7 mouse cellular contexts compared by ENCODE assay signal in genomic region chr9:33062476-33062875, GRCm38 (mm10).
DNase-seq lines count a peak whose midpoint lies in the region; ATAC-seq lines count a peak whose summit lies in the region.

No protein-coding gene starts in this region.

- H3K36me3 ChIP-seq in forebrain, embryonic 11.5 days (ENCODE audit: control insufficient read depth, insufficient read depth, low read length), result no peaks in the 10 kb centered on the region
- H3K36me3 ChIP-seq in hindbrain, embryonic 14.5 days (replicated peaks; ENCODE audit: control insufficient read depth, insufficient read depth), result no peaks in the 10 kb centered on the region
- H3K36me3 ChIP-seq in midbrain, embryonic 10.5 days, result no peaks in the 10 kb centered on the region

- no peak overlapping the region for H3K4me3 ChIP-seq in forebrain, embryonic 11.5 days (ENCODE audit: low read depth, low read length)
- no peak overlapping the region for H3K4me3 ChIP-seq in hindbrain, embryonic 14.5 days (replicated peaks; ENCODE audit: low read length)
- H3K4me3 ChIP-seq in midbrain, embryonic 10.5 days, result no peak overlapping the region

- 14% methylated on average over 4 of the region's 4 CpGs for WGBS in forebrain, embryonic 11.5 days
- 7% methylated on average over 4 of the region's 4 CpGs for WGBS in hindbrain, embryonic 14.5 days
- WGBS in midbrain, embryonic 10.5 days, result 33% methylated on average over 4 of the region's 4 CpGs

- DNase-seq in embryo, embryonic 10 days (ENCODE audit: low spot score), result peak; percentile 93
- peak; percentile 81 for DNase-seq in forebrain, embryonic 11.5 days (ENCODE audit: low spot score)
- peak; percentile 81 for DNase-seq in hindbrain, embryonic 14.5 days (ENCODE audit: low spot score)
- peak; percentile 68 for DNase-seq in midbrain, embryonic 10.5 days (ENCODE audit: low spot score)
- DNase-seq in testis, postnatal 14 days (ENCODE audit: low spot score), result peak; percentile 7
- DNase-seq in urinary bladder, postnatal 36 days (ENCODE audit: low spot score in 2 of 2), result no peak
- no peak for DNase-seq in adrenal gland, postnatal 14 days

- H3K9ac ChIP-seq in forebrain, embryonic 11.5 days (ENCODE audit: low read length), result no peak overlapping the region
- no peak overlapping the region for H3K9ac ChIP-seq in hindbrain, embryonic 14.5 days

- H3K4me1 ChIP-seq in forebrain, embryonic 11.5 days (replicated peaks; ENCODE audit: control insufficient read depth, insufficient read depth, low read length), result no peaks in the 10 kb centered on the region
- H3K4me1 ChIP-seq in hindbrain, embryonic 14.5 days (replicated peaks; ENCODE audit: control insufficient read depth, insufficient read depth, low read length), result peaks cover 12% of the 10 kb centered on the region
- peaks cover 10% of the 10 kb centered on the region for H3K4me1 ChIP-seq in midbrain, embryonic 10.5 days

- no peak overlapping the region for H3K4me2 ChIP-seq in forebrain, embryonic 11.5 days (ENCODE audit: low read depth, low read length, severe bottlenecking)
- no peak overlapping the region for H3K4me2 ChIP-seq in hindbrain, embryonic 14.5 days (replicated peaks)

- no peaks in the 10 kb centered on the region for H3K9me3 ChIP-seq in forebrain, embryonic 11.5 days (ENCODE audit: control insufficient read depth, low read length)
- no peaks in the 10 kb centered on the region for H3K9me3 ChIP-seq in hindbrain, embryonic 14.5 days (ENCODE audit: control insufficient read depth, low read length)
- no peaks in the 10 kb centered on the region for H3K9me3 ChIP-seq in midbrain, embryonic 10.5 days (replicated peaks)

- peaks cover 15% of the 10 kb centered on the region; the same call in 1 of the 2 replicates for H3K27me3 ChIP-seq in forebrain, embryonic 11.5 days (ENCODE audit: control insufficient read depth, insufficient read depth, low read length)
- H3K27me3 ChIP-seq in hindbrain, embryonic 14.5 days (ENCODE audit: control insufficient read depth, insufficient read depth, low read length), result peaks cover 37% of the 10 kb centered on the region
- H3K27me3 ChIP-seq in midbrain, embryonic 10.5 days (ENCODE audit: low read depth, poor library complexity, severe bottlenecking), result peaks cover 6% of the 10 kb centered on the region; the same call in 1 of the 2 replicates

- H3K27ac ChIP-seq in forebrain, embryonic 11.5 days (ENCODE audit: low read depth, low read length), result no peak overlapping the region
- H3K27ac ChIP-seq in hindbrain, embryonic 14.5 days, result no peak overlapping the region
- no peak overlapping the region for H3K27ac ChIP-seq in midbrain, embryonic 10.5 days (replicated peaks)

- ATAC-seq in forebrain, embryonic 11.5 days (replicated peaks; ENCODE audit: low FRiP score), result peak; percentile 98
- ATAC-seq in hindbrain, embryonic 14.5 days (ENCODE audit: low FRiP score), result peak; percentile 90

Comparison
In these comparisons a context has a peak if more than half of its experiments do, and no peak if none do; other contexts are left out.
1. DNase-seq: peak in embryo, embryonic 10 days (single experiment), forebrain, embryonic 11.5 days (single experiment), hindbrain, embryonic 14.5 days (single experiment), midbrain, embryonic 10.5 days (single experiment) and testis, postnatal 14 days (single experiment); none in urinary bladder, postnatal 36 days (0 of 2) and adrenal gland, postnatal 14 days (single experiment).